Mouse (Mus musculus) ES-Bruce4 (cell line): Measurements from ENCODE around the gene Snapc3. TPM values are rescaled to one million over a fixed set of nuclear protein-coding genes. Genes with fewer than 3 reads are reported as not detected.
A peak's percentile ranks its signal among the peaks of the same experiment; 100 is the strongest.

Experiments
- H3K27ac ChIP-seq: 2 replicates; pipeline ENCODE4 v1.5.1; 2012; ENCODE audit warnings: low read length, inconsistent platforms; ENCODE audit not compliant: insufficient read depth
- H3K27me3 ChIP-seq: 2 replicates; pipeline ENCODE4 v1.6.1; 2012; ENCODE audit warnings: mild to moderate bottlenecking, low read length, inconsistent platforms; ENCODE audit not compliant: control insufficient read depth, poor library complexity, insufficient read depth, severe bottlenecking
- H3K36me3 ChIP-seq: 2 replicates; pipeline ENCODE4 v1.6.1; 2012; ENCODE audit warnings: inconsistent platforms, mild to moderate bottlenecking, low read length, moderate library complexity; ENCODE audit not compliant: control insufficient read depth, poor library complexity, insufficient read depth, severe bottlenecking
- H3K4me1 ChIP-seq: one replicate; pipeline ENCODE4 v1.8.1; 2011; ENCODE audit warnings: low read length; ENCODE audit not compliant: control insufficient read depth, insufficient read depth
- H3K4me3 ChIP-seq: 2 replicates; pipeline ENCODE4 v1.5.1; 2011; ENCODE audit warnings: low read depth, mild to moderate bottlenecking, low read length
- H3K9ac ChIP-seq: 2 replicates; pipeline ENCODE4 v1.6.1; 2012; ENCODE audit warnings: low read depth, mild to moderate bottlenecking, inconsistent platforms; ENCODE audit not compliant: poor library complexity, severe bottlenecking
- H3K9me3 ChIP-seq: replicated peaks from 2 replicates; pipeline ENCODE4 v1.6.1; 2012; ENCODE audit warnings: mild to moderate bottlenecking, low read length, inconsistent platforms; ENCODE audit not compliant: control insufficient read depth, poor library complexity, insufficient read depth, severe bottlenecking
- CTCF ChIP-seq: IDR thresholded peaks from one replicate; pipeline ENCODE4 v1.8.1; 2011; ENCODE audit warnings: low read depth, low read length
- EP300 ChIP-seq: IDR thresholded peaks from 2 replicates; pipeline ENCODE4 v1.6.1; 2011; ENCODE audit warnings: low read depth, low read length; ENCODE audit not compliant: insufficient read depth
- POLR2A ChIP-seq: IDR thresholded peaks from one replicate; pipeline ENCODE4 v1.8.1; 2011; ENCODE audit warnings: low read length; ENCODE audit not compliant: insufficient read depth
- polyA plus RNA-seq: library from polyadenylated mRNA; stranded (reverse); fragments of >200 nt; gene quantifications from 2 replicates; pipeline ENCODE4 v1.2.4, GENCODE M21; 2011; ENCODE audit warnings: low read depth; ENCODE audit not compliant: missing spikeins, insufficient read depth, insufficient read length

The Snapc3 gene
- 48.6 and 52.3 TPM in 2 replicates for polyA plus RNA-seq

- H3K27me3 ChIP-seq = no peaks in the 10 kb centered on the region
- H3K4me1 ChIP-seq = peaks cover 4% of the 10 kb centered on the region
- H3K9ac ChIP-seq = peak within 1 kb of the TSS; percentile 94
- peak within 1 kb of the TSS; percentile 91 for H3K4me3 ChIP-seq
- H3K9me3 ChIP-seq = no peaks in the 10 kb centered on the region
- TF ChIP-seq POLR2A (peak; percentile 37), EP300 (0 out of 2 replicates have a peak, but pooled peaks have one; percentile 27), CTCF (no peak)
- H3K27ac ChIP-seq = peak within 1 kb of the TSS; percentile 93
- peaks cover 11% of the 10 kb centered on the region for H3K36me3 ChIP-seq
Measured at GRCm38 (mm10) chr4:83417160-83417819, at the start of gene Snapc3. Gene Snapc3, plus strand, starts transcription at chr4:83417724.

- H3K9me3 ChIP-seq = no peaks in the 10 kb centered on the region
- TF ChIP-seq POLR2A (no peak), CTCF (no peak)
Measured at GRCm38 (mm10) chr4:83373381-83373780, 44.1 kb upstream of the Snapc3 start.

GRCm38 (mm10) chr4:83375650-83376049, 41.9 kb upstream of the Snapc3 start:
- Histone ChIP-seq H3K36me3 (no peaks in the 10 kb centered on the region), H3K9me3 (no peaks in the 10 kb centered on the region), H3K4me3 (no peak overlapping the region), H3K9ac (no peak overlapping the region), H3K27me3 (no peaks in the 10 kb centered on the region), H3K27ac (no peak overlapping the region), H3K4me1 (no peaks in the 10 kb centered on the region)
- TF ChIP-seq EP300 (no peak), POLR2A (no peak), CTCF (no peak)

More at GRCm38 (mm10) chr4:83373381-83373780, 44.1 kb upstream of the Snapc3 start:
- no peaks in the 10 kb centered on the region for H3K27me3 ChIP-seq
- H3K27ac ChIP-seq = no peak overlapping the region
- H3K36me3 ChIP-seq = no peaks in the 10 kb centered on the region
- no peak overlapping the region for H3K9ac ChIP-seq
- no peak overlapping the region for H3K4me3 ChIP-seq
- no peaks in the 10 kb centered on the region for H3K4me1 ChIP-seq

- Histone ChIP-seq H3K36me3 (no peaks in the 10 kb centered on the region), H3K27ac (no peak overlapping the region), H3K27me3 (no peaks in the 10 kb centered on the region), H3K4me3 (no peak overlapping the region), H3K9me3 (no peaks in the 10 kb centered on the region), H3K4me1 (no peaks in the 10 kb centered on the region), H3K9ac (no peak overlapping the region)
- no peak for TF ChIP-seq CTCF
- no peak for TF ChIP-seq EP300
- no peak for TF ChIP-seq POLR2A
Measured at GRCm38 (mm10) chr4:83376461-83377015, 41.0 kb upstream of the Snapc3 start.

GRCm38 (mm10) chr4:83379036-83379435, 38.5 kb upstream of the Snapc3 start:
- no peaks in the 10 kb centered on the region for H3K4me1 ChIP-seq
- no peaks in the 10 kb centered on the region for H3K27me3 ChIP-seq
- no peak overlapping the region for H3K9ac ChIP-seq
- H3K36me3 ChIP-seq = no peaks in the 10 kb centered on the region
- TF ChIP-seq CTCF = no peak
- TF ChIP-seq EP300 = no peak
- TF ChIP-seq POLR2A = no peak
- H3K9me3 ChIP-seq = no peaks in the 10 kb centered on the region
- H3K4me3 ChIP-seq = no peak overlapping the region
- H3K27ac ChIP-seq = no peak overlapping the region

GRCm38 (mm10) chr4:83379746-83380145, 37.8 kb upstream of the Snapc3 start:
- Histone ChIP-seq H3K27ac (no peak overlapping the region), H3K9ac (no peak overlapping the region), H3K9me3 (no peaks in the 10 kb centered on the region), H3K4me3 (no peak overlapping the region), H3K4me1 (no peaks in the 10 kb centered on the region), H3K27me3 (no peaks in the 10 kb centered on the region), H3K36me3 (no peaks in the 10 kb centered on the region)
- no peak for TF ChIP-seq EP300
